7 mouse cellular contexts compared by ENCODE assay signal in the genomic region with DNA sequence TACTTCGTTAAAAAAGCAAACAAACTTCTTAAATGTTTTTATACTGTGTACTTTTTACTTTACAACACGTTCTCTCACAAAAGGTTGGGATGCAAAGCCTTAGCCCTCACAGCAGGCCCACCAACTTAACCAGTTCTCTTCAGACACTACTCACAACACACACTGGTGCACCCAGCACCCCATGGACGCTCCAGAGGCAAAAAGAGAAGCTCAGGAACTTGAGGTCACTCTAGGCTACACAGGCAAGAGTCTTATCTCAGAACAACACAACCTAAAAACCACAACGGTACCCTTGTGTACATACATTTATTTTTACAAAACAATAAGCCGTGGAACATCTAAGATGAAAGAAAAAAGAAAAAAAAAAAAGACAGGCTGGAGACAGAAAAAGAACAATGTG. TPM values are rescaled to one million over a fixed set of nuclear protein-coding genes. Genes with fewer than 3 reads are reported as not detected.
DNase-seq lines count a peak whose midpoint lies in the region; ATAC-seq lines count a peak whose summit lies in the region.

No protein-coding gene starts in this region.

- ATAC-seq in forebrain, embryonic 12.5 days (ENCODE audit: low FRiP score): no peak

- 6% methylated on average over 5 of the region's 5 CpGs for WGBS in forebrain, embryonic 12.5 days

- H3K4me1 ChIP-seq in forebrain, embryonic 12.5 days: peaks cover 23% of the 10 kb centered on the region

- H3K27ac ChIP-seq in forebrain, embryonic 12.5 days: no peak overlapping the region

- DNase-seq in spleen, postnatal 10 days (ENCODE audit: low spot score in 2 of 2): peak; percentile 21 to 25
- DNase-seq in spleen, postnatal 14 days (ENCODE audit: low spot score in 2 of 2): no peak
- DNase-seq in liver: peak; percentile 35
- DNase-seq in ovary, postnatal 36 days (ENCODE audit: low spot score): no peak
- DNase-seq in adrenal gland, postnatal 36 days: no peak
- no peak for DNase-seq in lung, adult 18-20 months

- no peaks in the 10 kb centered on the region for H3K27me3 ChIP-seq in forebrain, embryonic 12.5 days

- peak overlapping the region; percentile 87 for H3K4me3 ChIP-seq in forebrain, embryonic 12.5 days (replicated peaks)

- H3K9me3 ChIP-seq in forebrain, embryonic 12.5 days: no peaks in the 10 kb centered on the region

- no peaks in the 10 kb centered on the region for H3K36me3 ChIP-seq in forebrain, embryonic 12.5 days (replicated peaks)

- H3K9ac ChIP-seq in forebrain, embryonic 12.5 days: peak overlapping the region; percentile 80

- H3K4me2 ChIP-seq in forebrain, embryonic 12.5 days: peak overlapping the region; percentile 73

RNA-seq across cellular contexts. Expression of a gene that starts 1.2 kb away (rescaled TPM):
- polyA plus RNA-seq in forebrain, embryonic 12.5 days (2016; fragmentation: Nextera tagmentation; extraction: Ambion mirVana): 142 and 143 TPM in 2 replicates
- total RNA-seq in adrenal gland, postnatal 36 days (2021): 10 to 100 TPM; 28.8 to 37.3 TPM

RNA-seq across cellular contexts. Expression of a gene that starts 1.3 kb away (rescaled TPM):
- polyA plus RNA-seq in forebrain, embryonic 12.5 days (2016; fragmentation: Nextera tagmentation; extraction: Ambion mirVana): 68.0 and 77.7 TPM in 2 replicates
- total RNA-seq in adrenal gland, postnatal 36 days (2021): 1 to 10 TPM; 2.5 to 3.7 TPM

RNA-seq across cellular contexts. Expression of a gene that starts 50.6 kb away (rescaled TPM):
- polyA plus RNA-seq in forebrain, embryonic 12.5 days (2016; fragmentation: Nextera tagmentation; extraction: Ambion mirVana): 2.2 and 3.3 TPM in 2 replicates
- 1 to 10 TPM; 3.9 to 5.6 TPM for total RNA-seq in adrenal gland, postnatal 36 days (2021)

RNA-seq across cellular contexts. Expression of a gene that starts 54.5 kb away (rescaled TPM):
- 24.1 and 24.7 TPM in 2 replicates for polyA plus RNA-seq in forebrain, embryonic 12.5 days (2016; fragmentation: Nextera tagmentation; extraction: Ambion mirVana)
- total RNA-seq in adrenal gland, postnatal 36 days (2021): 10 to 100 TPM in 1 of 2 experiments, 1 to 10 TPM in 1; 8.8 to 10.6 TPM

RNA-seq across cellular contexts. Expression of a gene that starts 54.9 kb away (rescaled TPM):
- 43.9 and 47.6 TPM in 2 replicates for polyA plus RNA-seq in forebrain, embryonic 12.5 days (2016; fragmentation: Nextera tagmentation; extraction: Ambion mirVana)
- 10 to 100 TPM; 20.0 to 23.4 TPM for total RNA-seq in adrenal gland, postnatal 36 days (2021)

Comparison
In these comparisons a context has a peak if more than half of its experiments do, and no peak if none do; other contexts are left out.
1. DNase-seq: peak in spleen, postnatal 10 days (2 of 2) and liver (single experiment); none in spleen, postnatal 14 days (0 of 2), ovary, postnatal 36 days (single experiment), adrenal gland, postnatal 36 days (0 of 2) and lung, adult 18-20 months (0 of 2).